Mouse (Mus musculus): Measurements from ENCODE around the gene Shc4. TPM values are rescaled to one million over a fixed set of nuclear protein-coding genes. Genes with fewer than 3 reads are reported as not detected.

Gene Shc4
- total and polyA plus RNA-seq, 3 experiments = 0.21 to 1.1 (median 0.37) TPM

- H3K79me2 ChIP-seq (replicated peaks; ENCODE audit: control insufficient read depth, extremely low read depth, insufficient read depth, poor library complexity, severe bottlenecking) = no peaks in the 10 kb centered on the region
- no peak overlapping the region for H3K4me3 ChIP-seq (replicated peaks in 1 of 3; ENCODE audit: low read depth in 2 of 3, low read length in 2 of 3, poor library complexity in 1 of 3)
- no peaks in the 10 kb centered on the region for H3K36me3 ChIP-seq (replicated peaks in 1 of 2; ENCODE audit: control insufficient read depth in 1 of 2, insufficient read depth in 1 of 2, low read length in 1 of 2)
- TF ChIP-seq UBTF (IDR thresholded peaks at IDR 0.05; ENCODE audit: low read depth, low read length) (no peak), TBP (conservative IDR thresholded peaks at IDR 0.05; ENCODE audit: low read depth, low read length) (no peak), ZC3H11A (IDR thresholded peaks at IDR 0.05; ENCODE audit: low read depth, low read length) (no peak), USF1 (IDR thresholded peaks at IDR 0.05; ENCODE audit: low read depth, low read length) (no peak), CHD2 (IDR thresholded peaks at IDR 0.05; ENCODE audit: low read length) (no peak), CHD1 (IDR thresholded peaks at IDR 0.05; ENCODE audit: low read depth, low read length) (no peak), MYC (IDR thresholded peaks at IDR 0.05; ENCODE audit: low read depth, low read length) (no peak), HCFC1 (IDR thresholded peaks at IDR 0.05; ENCODE audit: low read depth, low read length) (no peak), E2F4 (IDR thresholded peaks at IDR 0.05; ENCODE audit: insufficient replicate concordance, low read depth, low read length) (no peak), SMC3 (IDR thresholded peaks at IDR 0.05; ENCODE audit: low read depth, low read length) (no peak), ZKSCAN1 (IDR thresholded peaks at IDR 0.05; ENCODE audit: borderline replicate concordance, low read depth, low read length) (no peak), KAT2A (IDR thresholded peaks at IDR 0.05; ENCODE audit: insufficient replicate concordance, low read length) (no peak), MAZ (IDR thresholded peaks at IDR 0.05; ENCODE audit: low read depth, low read length) (no peak), MEF2A (IDR thresholded peaks at IDR 0.05; ENCODE audit: borderline replicate concordance, low read depth, low read length) (no peak), CTCF (conservative IDR thresholded peaks at IDR 0.05 in 1 of 2, IDR thresholded peaks at IDR 0.05 in 1 of 2; ENCODE audit: low read depth in 2 of 2, low read length in 2 of 2) (no peak), ZNF384 (IDR thresholded peaks at IDR 0.05; ENCODE audit: low read depth, low read length) (no peak), JUN (IDR thresholded peaks at IDR 0.05; ENCODE audit: insufficient read depth, low read depth, low read length) (no peak), POLR2AphosphoS2 (IDR thresholded peaks at IDR 0.05; ENCODE audit: low read depth, low read length) (no peak), SIN3A (IDR thresholded peaks at IDR 0.05; ENCODE audit: low read length) (no peak)
- H3K4me1 ChIP-seq (ENCODE audit: control insufficient read depth in 1 of 2, insufficient read depth in 2 of 2) = peaks cover 3 to 7% of the 10 kb centered on the region in 2 experiments; a peak in 2 of 4 replicates
- no peak overlapping the region for H3K27ac ChIP-seq (ENCODE audit: insufficient read depth, low read depth)
- dilution Hi-C loops (cut with MboI; ENCODE audit: extremely low pct_ligation_motif_present, extremely low pct_unique_long_range_greater_than_20kb, low sequenced_read_pairs) = no loop called here
- no peak for DNase-seq (ENCODE audit: extremely low read depth)
- no peak overlapping the region for H3K4me2 ChIP-seq (ENCODE audit: insufficient read depth, low read depth, poor library complexity, severe bottlenecking)
- H3K9ac ChIP-seq (ENCODE audit: insufficient read depth, low read depth) = no peak overlapping the region
- no peaks in the 10 kb centered on the region for H3K27me3 ChIP-seq (replicated peaks)
- H3K9me3 ChIP-seq (replicated peaks; ENCODE audit: low read length) = no peaks in the 10 kb centered on the region
- in situ Hi-C loops (cut with MboI; ENCODE audit: low pct_ligation_motif_present, low pct_unique_long_range_greater_than_20kb, low sequenced_read_pairs) = no loop called here
Measured at GRCm38 (mm10) chr2:125701606-125702005, 22.3 kb downstream of the Shc4 start.

- H3K4me1 ChIP-seq (ENCODE audit: control insufficient read depth in 1 of 2, insufficient read depth in 2 of 2) = no peaks in the 10 kb centered on the region
- no peaks in the 10 kb centered on the region for H3K9me3 ChIP-seq (replicated peaks; ENCODE audit: low read length)
- no peak for DNase-seq (ENCODE audit: extremely low read depth)
- no peaks in the 10 kb centered on the region for H3K79me2 ChIP-seq (replicated peaks; ENCODE audit: control insufficient read depth, extremely low read depth, insufficient read depth, poor library complexity, severe bottlenecking)
- in situ Hi-C loops (cut with MboI; ENCODE audit: low pct_ligation_motif_present, low pct_unique_long_range_greater_than_20kb, low sequenced_read_pairs) = no loop called here
- no peak overlapping the region for H3K4me3 ChIP-seq (replicated peaks in 1 of 3; ENCODE audit: low read depth in 2 of 3, low read length in 2 of 3, poor library complexity in 1 of 3)
- no peak overlapping the region for H3K27ac ChIP-seq (ENCODE audit: insufficient read depth, low read depth)
- dilution Hi-C loops (cut with MboI; ENCODE audit: extremely low pct_ligation_motif_present, extremely low pct_unique_long_range_greater_than_20kb, low sequenced_read_pairs) = no loop called here
- no peaks in the 10 kb centered on the region for H3K36me3 ChIP-seq (replicated peaks in 1 of 2; ENCODE audit: control insufficient read depth in 1 of 2, insufficient read depth in 1 of 2, low read length in 1 of 2)
- no peak overlapping the region for H3K4me2 ChIP-seq (ENCODE audit: insufficient read depth, low read depth, poor library complexity, severe bottlenecking)
- TF ChIP-seq CHD1 (IDR thresholded peaks at IDR 0.05; ENCODE audit: low read depth, low read length) (no peak), TBP (conservative IDR thresholded peaks at IDR 0.05; ENCODE audit: low read depth, low read length) (no peak), CHD2 (IDR thresholded peaks at IDR 0.05; ENCODE audit: low read length) (no peak), RCOR1 (conservative IDR thresholded peaks at IDR 0.05; ENCODE audit: low read depth, low read length) (no peak), SMC3 (IDR thresholded peaks at IDR 0.05; ENCODE audit: low read depth, low read length) (no peak), POLR2AphosphoS2 (IDR thresholded peaks at IDR 0.05; ENCODE audit: low read depth, low read length) (no peak), NRF1 (IDR thresholded peaks at IDR 0.05; ENCODE audit: low read depth, low read length) (no peak), ELF1 (IDR thresholded peaks at IDR 0.05; ENCODE audit: low read depth, low read length) (no peak), POLR2A (IDR thresholded peaks at IDR 0.05; ENCODE audit: low read depth, low read length) (no peak), NELFE (IDR thresholded peaks at IDR 0.05; ENCODE audit: low read depth, low read length) (no peak)
- no peaks in the 10 kb centered on the region for H3K27me3 ChIP-seq (replicated peaks)
- H3K9ac ChIP-seq (ENCODE audit: insufficient read depth, low read depth) = no peak overlapping the region
Measured at GRCm38 (mm10) chr2:125696219-125696618, 27.7 kb downstream of the Shc4 start.

All from CH12.LX (cell line).